Mouse (Mus musculus): ENCODE results near the gene Eepd1.

DNA sequence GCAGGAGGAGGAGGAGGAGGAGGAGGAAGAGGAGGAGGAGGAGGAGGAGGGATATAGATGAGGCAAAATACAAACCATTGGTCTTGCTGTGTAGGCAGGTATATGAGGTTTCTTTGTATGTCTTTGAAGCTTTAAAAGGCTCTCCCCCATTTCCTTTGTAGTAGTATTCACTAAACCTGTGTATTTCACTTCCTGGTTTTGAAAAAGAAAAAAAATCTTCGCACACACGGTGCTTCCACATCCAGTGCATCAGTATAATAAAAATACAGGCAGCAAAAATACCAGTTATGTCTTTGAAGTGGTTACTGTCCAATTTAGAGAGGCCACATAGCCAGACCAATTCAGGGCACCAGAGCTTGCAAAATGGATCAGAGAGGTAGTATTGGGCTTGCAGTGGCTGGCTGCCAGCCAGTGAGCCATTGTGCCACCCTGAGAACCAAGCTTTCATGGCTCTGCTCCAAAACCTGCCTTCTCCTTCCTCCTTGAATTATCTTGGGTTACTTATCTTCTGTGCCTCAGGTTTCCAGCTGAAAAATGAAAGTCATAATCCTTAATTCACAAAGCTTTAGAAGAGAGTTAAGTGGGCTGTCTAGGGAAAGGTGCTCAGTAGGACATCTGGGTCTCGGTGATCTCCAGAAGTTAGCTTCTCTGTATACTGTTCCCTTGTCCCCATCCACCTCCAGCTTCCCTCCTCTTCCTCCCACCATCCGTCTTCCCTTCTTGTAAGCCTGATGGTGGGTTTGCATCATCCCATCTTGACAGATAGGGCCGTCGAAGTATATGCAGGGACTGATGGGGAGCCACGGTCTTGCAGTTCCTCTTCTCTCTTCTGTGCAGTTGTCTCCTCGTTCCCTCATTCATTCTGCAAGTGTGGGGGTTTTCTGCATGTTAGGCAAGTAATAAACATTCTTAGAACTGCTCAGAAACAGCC lies 68.0 kb downstream of the Eepd1 start:
- TF ChIP-seq CTCF (conservative IDR thresholded peaks at IDR 0.05; ENCODE audit: low read length), result no peak
- no peak for TF ChIP-seq POU5F1 (IDR thresholded peaks at IDR 0.05; ENCODE audit: borderline replicate concordance, low read length)
- no peak for TF ChIP-seq NANOG (IDR thresholded peaks at IDR 0.05; ENCODE audit: borderline replicate concordance, low read length)
